Mouse (Mus musculus) kidney, adult 2 months (tissue): ENCODE data around the gene Lsamp.

ENCODE experiments used
- CTCF ChIP-seq: fragments of 200-500 bp; conservative IDR thresholded peaks from 2 replicates; pipeline ENCODE4 v1.5.1; 2011; ENCODE audit warnings: low read depth, mild to moderate bottlenecking, control low read depth, low read length, moderate library complexity, mixed read lengths; ENCODE audit not compliant: insufficient read depth, insufficient read length
- POLR2A ChIP-seq: fragments of 200-500 bp; IDR thresholded peaks from one replicate; pipeline ENCODE4 v1.6.1; 2011; ENCODE audit warnings: low read depth, low read length, control low read depth

DNA sequence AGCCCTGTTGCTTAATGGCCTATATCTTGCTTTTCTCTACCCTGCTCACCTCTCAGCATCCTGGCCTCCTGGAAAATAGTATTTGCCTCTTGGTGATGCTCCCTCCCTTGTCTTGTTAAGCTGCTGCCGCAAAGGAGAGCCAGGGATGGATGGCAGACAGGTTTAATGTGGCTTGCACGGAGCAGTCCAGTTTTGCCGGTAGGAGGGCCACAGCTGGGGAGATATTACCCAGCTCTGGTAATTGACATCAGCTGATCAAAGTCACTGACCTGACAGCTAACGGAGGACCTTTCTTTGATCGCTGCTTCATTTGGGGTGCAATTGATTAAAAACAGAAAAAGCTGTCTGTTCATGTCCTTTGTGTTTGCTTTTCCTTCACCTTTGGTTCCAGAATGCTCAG lies 2030.8 kb downstream of the Lsamp start:
- no peak for TF ChIP-seq CTCF
- TF ChIP-seq POLR2A: no peak
